Mouse (Mus musculus): ENCODE results near the gene Sfn.

DNA sequence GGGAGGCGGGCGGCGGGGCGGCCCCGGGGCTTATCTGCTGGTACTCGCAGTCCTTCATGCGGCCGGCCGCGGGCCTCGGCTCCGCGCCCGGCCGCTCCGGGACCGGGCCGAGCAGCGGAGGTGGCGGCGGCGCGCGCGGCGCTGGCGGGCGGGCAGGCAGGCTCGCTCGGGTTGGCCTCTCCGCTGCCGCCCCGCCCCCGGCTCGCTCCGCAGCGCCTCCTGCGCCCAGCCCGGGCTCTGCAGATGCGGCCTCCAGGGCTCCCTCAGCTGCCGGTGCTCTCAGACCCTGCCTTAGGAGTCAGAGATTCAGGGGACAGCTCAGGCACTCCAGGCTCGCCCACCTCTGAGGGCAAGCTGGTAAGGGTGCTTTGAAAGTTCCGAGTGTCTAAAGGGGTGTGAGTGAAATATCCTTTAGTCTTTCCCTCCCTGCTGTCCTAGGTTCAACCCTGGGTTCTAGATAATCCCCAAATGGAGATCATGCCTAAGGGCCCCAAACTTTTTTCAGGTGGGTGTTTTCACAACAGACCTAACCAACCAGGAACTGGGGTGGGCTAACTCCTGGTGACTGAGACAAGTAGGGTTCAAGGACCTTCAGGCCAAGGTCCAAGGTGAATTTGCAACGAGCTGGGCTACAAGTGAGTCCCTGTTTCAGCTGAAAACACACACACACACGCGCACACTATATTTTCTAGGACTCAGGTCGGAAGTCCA is 31.5 kb upstream of the Sfn start:
- TF ChIP-seq POLR2A (IDR thresholded peaks at IDR 0.05; ENCODE audit: extremely low read depth, insufficient read depth, low read length): no peak
- peak; percentile 78 for TF ChIP-seq CTCF (IDR thresholded peaks at IDR 0.05; ENCODE audit: low read depth, low read length)

All from liver, adult 2 months (tissue).